In genomic region chr3:149424306-149424705, GRCm38 (mm10) we compare ENCODE assay signal across 27 mouse cellular contexts.
"Had no signal": no experiment of that assay in that cellular context is flagged by ENCODE, and none has a peak within 500 bp of the region (broad histone marks: within the 10 kb centered on the region; RNA-seq: fewer than 3 reads in every experiment).

No protein-coding gene starts in this region.

- H3K4me1 ChIP-seq: embryonic facial prominence, embryonic 12.5 days; embryonic facial prominence, embryonic 13.5 days; embryonic facial prominence, embryonic 15.5 days had no signal

- H3K9me3 ChIP-seq: embryonic facial prominence, embryonic 10.5 days; embryonic facial prominence, embryonic 12.5 days; embryonic facial prominence, embryonic 13.5 days; embryonic facial prominence, embryonic 15.5 days; forebrain, embryonic 10.5 days; forebrain, embryonic 12.5 days; forebrain, embryonic 13.5 days; forebrain, embryonic 15.5 days had no signal

- H3K4me2 ChIP-seq: embryonic facial prominence, embryonic 12.5 days; embryonic facial prominence, embryonic 13.5 days; embryonic facial prominence, embryonic 15.5 days; forebrain, embryonic 12.5 days; forebrain, embryonic 13.5 days; forebrain, embryonic 15.5 days had no signal

- H3K27ac ChIP-seq: embryonic facial prominence, embryonic 10.5 days; embryonic facial prominence, embryonic 12.5 days; embryonic facial prominence, embryonic 13.5 days; embryonic facial prominence, embryonic 15.5 days; forebrain, embryonic 10.5 days; forebrain, embryonic 12.5 days; forebrain, embryonic 13.5 days; forebrain, embryonic 15.5 days; gastrocnemius, adult 2 months had no signal

- ATAC-seq: forebrain, embryonic 13.5 days; forebrain, embryonic 14.5 days; forebrain, embryonic 15.5 days; forebrain, embryonic 16.5 days; forebrain, postnatal 0 days had no signal

- H3K36me3 ChIP-seq: embryonic facial prominence, embryonic 10.5 days; embryonic facial prominence, embryonic 12.5 days; embryonic facial prominence, embryonic 13.5 days; embryonic facial prominence, embryonic 15.5 days; forebrain, embryonic 10.5 days; forebrain, embryonic 12.5 days; forebrain, embryonic 15.5 days had no signal

- H3K9ac ChIP-seq: embryonic facial prominence, embryonic 12.5 days; embryonic facial prominence, embryonic 13.5 days; embryonic facial prominence, embryonic 15.5 days; forebrain, embryonic 12.5 days; forebrain, embryonic 13.5 days; forebrain, embryonic 15.5 days; forebrain, postnatal 0 days had no signal

- H3K4me3 ChIP-seq: embryonic facial prominence, embryonic 10.5 days; embryonic facial prominence, embryonic 12.5 days; embryonic facial prominence, embryonic 13.5 days; embryonic facial prominence, embryonic 15.5 days; erythroblast, embryonic 14.5 days; forebrain, embryonic 10.5 days; forebrain, embryonic 12.5 days; forebrain, embryonic 13.5 days; forebrain, embryonic 15.5 days; gastrocnemius, adult 2 months had no signal

- DNase-seq: cerebellum, adult 2 months; cerebellum, adult 8-10 months; cerebellum, adult 9-10 months; cerebellum, adult 9-11 months; cerebellum, postnatal 10 days; cerebellum, postnatal 25 days; cerebellum, postnatal 36 days; embryo, embryonic 11 days; forebrain, postnatal 0 days; gastrocnemius, adult 2 months; gastrocnemius, postnatal 10 days; gastrocnemius, postnatal 14 days; gastrocnemius, postnatal 25 days; gastrocnemius, postnatal 36 days; heart, adult 11 months; heart, adult 18-20 months had no signal

- H3K27me3 ChIP-seq: embryonic facial prominence, embryonic 12.5 days; embryonic facial prominence, embryonic 13.5 days; embryonic facial prominence, embryonic 15.5 days; forebrain, embryonic 12.5 days; forebrain, embryonic 13.5 days; forebrain, embryonic 15.5 days had no signal
